Comparison of ENCODE assay signal across 8 mouse cellular contexts in the genomic region with DNA sequence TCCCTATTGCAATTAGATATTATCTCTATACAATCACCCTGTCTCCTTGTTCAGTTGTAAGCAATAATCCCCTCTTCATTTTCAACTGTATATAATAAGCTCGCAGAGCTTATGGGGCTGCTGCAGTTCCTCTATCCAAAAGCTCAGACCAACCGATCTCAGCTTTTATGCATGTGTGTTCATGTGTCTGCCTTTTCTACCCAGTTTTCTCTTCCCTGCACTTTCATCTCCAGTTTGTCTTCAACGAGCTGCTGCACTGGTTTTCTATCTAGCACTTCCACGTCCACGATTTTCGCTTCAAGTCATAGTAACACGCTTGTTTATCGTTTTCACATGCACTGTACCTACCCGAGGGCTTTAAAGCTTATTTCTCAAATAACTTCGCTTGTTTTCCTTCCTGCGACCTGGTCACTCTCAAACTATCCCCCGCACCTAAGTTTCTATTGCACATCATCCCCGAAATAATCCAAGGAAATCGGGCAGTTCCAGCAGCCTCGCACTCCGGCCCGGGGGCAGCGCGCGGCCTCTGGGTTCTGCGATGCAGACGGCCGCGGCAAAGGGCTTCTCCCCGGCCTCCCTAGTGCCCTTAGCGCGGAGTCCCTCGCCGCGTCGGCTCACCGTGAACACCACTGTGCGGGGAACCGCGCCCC. TPM values are rescaled to one million over a fixed set of nuclear protein-coding genes. Genes with fewer than 3 reads are reported as not detected.
DNase-seq lines count a peak whose midpoint lies in the region; ATAC-seq and TF ChIP-seq lines count a peak whose summit lies in the region.

No protein-coding gene starts in this region.

- H3K9ac ChIP-seq in kidney, postnatal 0 days (ENCODE audit: low read depth, low read length), result peak overlapping the region; percentile 77
- peak overlapping the region; percentile 89 for H3K9ac ChIP-seq in hindbrain, postnatal 0 days (replicated peaks; ENCODE audit: low read length)
- peak overlapping the region; percentile 75 for H3K9ac ChIP-seq in neural tube, embryonic 11.5 days (ENCODE audit: low read length)

- WGBS in kidney, postnatal 0 days, result 2% methylated on average over 35 of the region's 35 CpGs
- under 1% methylated on average over 35 of the region's 35 CpGs for WGBS in hindbrain, postnatal 0 days
- WGBS in neural tube, embryonic 11.5 days, result 2% methylated on average over 35 of the region's 35 CpGs

- TF ChIP-seq CTCF in kidney, postnatal 0 days (IDR thresholded peaks at IDR 0.05; ENCODE audit: low read depth), result no peak
- no peak for TF ChIP-seq CTCF in hindbrain, postnatal 0 days (IDR thresholded peaks at IDR 0.05; ENCODE audit: low read depth)

- 0 out of 2 replicates have a peak, but pooled peaks cover 6% of the 10 kb centered on the region for H3K4me1 ChIP-seq in kidney, postnatal 0 days (replicated peaks; ENCODE audit: insufficient read depth, low read length)
- H3K4me1 ChIP-seq in brown adipose tissue, adult 24 weeks (ENCODE audit: control insufficient read depth, insufficient read depth, insufficient read length, low read length), result no peaks in the 10 kb centered on the region
- H3K4me1 ChIP-seq in hindbrain, postnatal 0 days (ENCODE audit: insufficient read depth, low read length), result peaks cover 6% of the 10 kb centered on the region; the same call in 1 of the 2 replicates
- H3K4me1 ChIP-seq in neural tube, embryonic 11.5 days (ENCODE audit: control insufficient read depth, insufficient read depth, low read length), result peaks cover 3% of the 10 kb centered on the region; the same call in 1 of the 2 replicates

- H3K36me3 ChIP-seq in kidney, postnatal 0 days (ENCODE audit: insufficient read depth, low read length), result peaks cover 21% of the 10 kb centered on the region
- H3K36me3 ChIP-seq in hindbrain, postnatal 0 days (ENCODE audit: insufficient read depth, low read length), result peaks cover 19% of the 10 kb centered on the region
- H3K36me3 ChIP-seq in neural tube, embryonic 11.5 days (ENCODE audit: control insufficient read depth, insufficient read depth, low read length), result peaks cover 5% of the 10 kb centered on the region

- DNase-seq in kidney, postnatal 0 days (ENCODE audit: low spot score), result peak; percentile 14
- no peak for DNase-seq in kidney, postnatal 14 days
- no peak for DNase-seq in hindbrain, postnatal 0 days (ENCODE audit: low spot score)
- no peak for DNase-seq in neural tube, embryonic 11.5 days (ENCODE audit: low spot score)
- no peak for DNase-seq in cerebellum, postnatal 36 days
- DNase-seq in retina, embryonic 14.5 days (ENCODE audit: low spot score), result no peak

- peak overlapping the region; percentile 80 for H3K4me3 ChIP-seq in kidney, postnatal 0 days (replicated peaks; ENCODE audit: low read depth, low read length)
- H3K4me3 ChIP-seq in brown adipose tissue, adult 24 weeks (ENCODE audit: insufficient read depth, low read depth, low read length), result peak overlapping the region; percentile 85
- H3K4me3 ChIP-seq in hindbrain, postnatal 0 days (ENCODE audit: low read length), result peak overlapping the region; percentile 89
- H3K4me3 ChIP-seq in neural tube, embryonic 11.5 days (ENCODE audit: low read depth, low read length), result peak overlapping the region; percentile 76

- H3K4me2 ChIP-seq in kidney, postnatal 0 days (ENCODE audit: low read length), result peak overlapping the region; percentile 78
- H3K4me2 ChIP-seq in hindbrain, postnatal 0 days (ENCODE audit: low read depth, low read length), result peak overlapping the region; percentile 86
- peak overlapping the region; percentile 71 for H3K4me2 ChIP-seq in neural tube, embryonic 11.5 days (ENCODE audit: low read depth)

- H3K27me3 ChIP-seq in kidney, postnatal 0 days (ENCODE audit: insufficient read depth, low read length), result no peaks in the 10 kb centered on the region
- no peaks in the 10 kb centered on the region for H3K27me3 ChIP-seq in hindbrain, postnatal 0 days (ENCODE audit: insufficient read depth, low read length)
- H3K27me3 ChIP-seq in neural tube, embryonic 11.5 days (ENCODE audit: control insufficient read depth, insufficient read depth, low read length), result no peaks in the 10 kb centered on the region

- no peaks in the 10 kb centered on the region for H3K9me3 ChIP-seq in kidney, postnatal 0 days (replicated peaks; ENCODE audit: low read length)
- no peaks in the 10 kb centered on the region for H3K9me3 ChIP-seq in hindbrain, postnatal 0 days (ENCODE audit: low read length)
- no peaks in the 10 kb centered on the region for H3K9me3 ChIP-seq in neural tube, embryonic 11.5 days (ENCODE audit: control insufficient read depth, low read length)

- ATAC-seq in kidney, postnatal 0 days (replicated peaks; ENCODE audit: low FRiP score, low read depth), result peak; percentile 50
- no peak; the same call in 1 of the 2 replicates for ATAC-seq in hindbrain, postnatal 0 days
- ATAC-seq in neural tube, embryonic 11.5 days (ENCODE audit: insufficient read depth, low FRiP score, low TSS enrichment), result no peak
- no peak for ATAC-seq in granulocyte monocyte progenitor cell, adult 5-6 weeks (replicated peaks; ENCODE audit: poor library complexity, severe bottlenecking)

- peak overlapping the region; percentile 25; the same call in 1 of the 2 replicates for H3K27ac ChIP-seq in kidney, postnatal 0 days
- no peak overlapping the region for H3K27ac ChIP-seq in brown adipose tissue, adult 24 weeks (replicated peaks; ENCODE audit: low read depth, low read length)
- H3K27ac ChIP-seq in hindbrain, postnatal 0 days, result no peak overlapping the region
- no peak overlapping the region for H3K27ac ChIP-seq in neural tube, embryonic 11.5 days (ENCODE audit: low read depth, low read length)

RNA-seq across cellular contexts. Expression of a gene that starts 0.4 kb away (rescaled TPM):
- 25.7 and 28.3 TPM in 2 replicates for polyA plus RNA-seq in kidney, postnatal 0 days (2015; fragmentation: Nextera tagmentation; extraction: Ambion mirVana)
- 12.4 and 18.4 TPM in 2 replicates for polyA plus RNA-seq in brown adipose tissue, adult 24 weeks (2012; ENCODE audit: insufficient read depth, insufficient read length, missing spikeins)
- 31.7 and 36.4 TPM in 2 replicates for total RNA-seq in hindbrain, postnatal 0 days (2014; rRNA removed)
- polyA plus RNA-seq in hindbrain, postnatal 0 days (2015; fragmentation: Nextera tagmentation; extraction: Ambion mirVana), result 28.2 and 29.9 TPM in 2 replicates
- 47.3 and 47.9 TPM in 2 replicates for polyA plus RNA-seq in neural tube, embryonic 11.5 days (2014; fragmentation: Nextera tagmentation; extraction: Ambion mirVana)
- total RNA-seq in granulocyte monocyte progenitor cell, adult 5-6 weeks (2014; fragmentation: Nextera tagmentation), result 25.6 and 33.3 TPM in 2 replicates
- 14.6 and 32.1 TPM in 2 replicates for total RNA-seq in granulocyte monocyte progenitor cell, adult 5-6 weeks (2017)

RNA-seq across cellular contexts. Expression of a gene that starts 0.4 kb away (rescaled TPM):
- 30.2 and 31.7 TPM in 2 replicates for polyA plus RNA-seq in kidney, postnatal 0 days (2015; fragmentation: Nextera tagmentation; extraction: Ambion mirVana)
- 5.9 and 16.7 TPM in 2 replicates for polyA plus RNA-seq in brown adipose tissue, adult 24 weeks (2012; ENCODE audit: insufficient read depth, insufficient read length, missing spikeins)
- total RNA-seq in hindbrain, postnatal 0 days (2014; rRNA removed), result 12.4 and 16.0 TPM in 2 replicates
- 22.1 and 22.5 TPM in 2 replicates for polyA plus RNA-seq in hindbrain, postnatal 0 days (2015; fragmentation: Nextera tagmentation; extraction: Ambion mirVana)
- 57.5 and 60.4 TPM in 2 replicates for polyA plus RNA-seq in neural tube, embryonic 11.5 days (2014; fragmentation: Nextera tagmentation; extraction: Ambion mirVana)
- total RNA-seq in granulocyte monocyte progenitor cell, adult 5-6 weeks (2014; fragmentation: Nextera tagmentation), result 50.0 and 60.4 TPM in 2 replicates
- total RNA-seq in granulocyte monocyte progenitor cell, adult 5-6 weeks (2017), result 134 and 140 TPM in 2 replicates
